Mouse (Mus musculus): ENCODE measurements around the gene Pik3cd. TPM values are rescaled to one million over a fixed set of nuclear protein-coding genes. Genes with fewer than 3 reads are reported as not detected.
A peak's percentile ranks its signal among the peaks of the same experiment; 100 is the strongest.
"Not testable (repeated sequence)": the region's sequence is repeated elsewhere in the genome, so short reads cannot be mapped to it uniquely, and the experiment has no call there.

Gene Pik3cd
- total RNA-seq, 2 experiments from 2014 or later: 4.8 to 5.5 TPM

DNA sequence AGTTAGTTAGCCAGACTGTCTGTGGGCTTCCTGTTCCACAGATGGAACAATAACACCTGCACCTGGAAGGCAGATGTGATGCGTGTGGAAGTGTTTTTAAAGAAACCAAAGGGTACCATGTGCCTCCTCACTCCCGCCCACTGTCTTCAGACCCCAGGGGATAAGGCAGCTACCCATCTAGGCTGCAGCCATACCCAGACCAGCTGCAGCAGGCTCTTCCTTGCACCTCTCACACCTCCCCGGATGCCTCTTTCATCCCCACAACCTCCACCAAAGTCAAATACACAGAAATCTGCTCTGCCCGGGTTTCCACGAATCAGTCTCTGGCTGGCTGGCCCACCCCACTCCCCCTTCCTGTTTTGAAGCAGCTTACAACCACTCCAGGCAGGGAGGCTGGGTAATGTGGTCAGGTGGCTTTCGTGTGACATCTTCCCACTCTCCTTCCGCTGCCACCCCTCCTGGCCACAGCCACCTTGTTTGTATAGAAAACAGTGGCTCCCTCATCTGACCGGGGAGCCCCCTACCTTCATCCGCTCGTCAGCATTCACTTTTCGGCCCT, 44.4 kb downstream of the Pik3cd start:
- no peak for DNase-seq
- intact Hi-C loops (cut with DNase I): no loop called here

DNA sequence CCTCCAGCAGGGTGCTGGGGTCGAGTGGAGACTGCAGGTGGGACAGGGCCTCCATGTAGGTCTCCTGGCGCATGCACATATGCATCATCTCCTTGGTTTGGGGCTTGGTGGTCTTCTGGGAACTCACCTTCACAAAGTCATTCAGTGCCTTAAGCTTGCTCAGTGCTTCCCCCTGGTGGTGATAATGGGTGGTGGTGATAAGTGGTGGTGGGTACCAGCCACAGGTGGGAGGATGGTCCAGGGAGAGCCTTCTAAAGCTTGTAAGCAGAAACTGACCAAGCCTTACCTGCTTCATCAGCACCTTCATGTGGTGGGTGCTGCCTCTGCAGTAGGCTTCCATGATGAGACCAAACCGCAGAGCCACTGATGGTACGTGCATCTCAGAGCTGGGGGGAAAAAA, 48.1 kb downstream of the Pik3cd start:
- peak in 1 of 2 experiments; percentile 52 for DNase-seq
- intact Hi-C loops (cut with DNase I): no loop called here

DNA sequence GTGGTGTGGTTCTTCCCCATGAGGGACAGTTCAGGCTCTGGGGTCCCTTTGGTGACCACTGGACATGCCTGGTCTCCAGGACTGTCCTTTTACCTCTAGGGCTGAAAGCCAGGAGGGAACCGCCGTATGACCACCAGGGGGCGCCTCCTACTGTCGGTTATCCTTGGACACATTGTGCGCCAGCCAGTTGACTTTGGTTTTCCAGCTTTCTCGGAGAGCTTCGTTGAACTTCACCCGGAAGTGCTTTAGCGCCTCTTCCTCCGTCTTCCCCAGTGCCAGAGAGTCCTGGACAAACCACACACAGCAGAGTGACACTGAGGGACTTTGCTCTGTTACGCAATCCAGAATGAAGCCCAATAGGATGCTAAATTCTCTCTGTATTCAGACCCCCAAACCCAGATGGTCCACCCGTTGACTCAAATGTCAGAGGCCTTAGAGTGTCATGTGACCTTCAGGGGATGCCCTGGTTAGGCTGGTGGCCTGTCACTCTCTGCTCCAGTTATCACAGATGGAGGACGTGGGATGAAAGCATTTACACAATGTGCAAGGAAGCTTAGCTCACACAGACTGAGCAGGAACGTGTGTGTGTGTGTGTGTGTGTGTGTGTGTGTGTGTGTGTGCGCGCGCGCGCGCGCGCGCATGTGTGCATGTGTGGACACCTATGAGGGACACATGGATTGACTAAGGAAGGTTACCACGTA, 51.7 kb downstream of the Pik3cd start:
- DNase-seq: peak; percentile 80 to 90
- intact Hi-C loops (cut with DNase I): loop anchor here (1.0 kb wide), 1 partner anchor 60 kb away; no protein-coding TSS in a partner anchor

GRCm38 (mm10) chr4:149648031-149648805, 54.2 kb downstream of the Pik3cd start:
- intact Hi-C loops (cut with DNase I): no loop called here
- DNase-seq: no peak

- intact Hi-C loops (cut with DNase I): no loop called here
Observed at GRCm38 (mm10) chr4:149645761-149646160, 56.6 kb downstream of the Pik3cd start.

DNA sequence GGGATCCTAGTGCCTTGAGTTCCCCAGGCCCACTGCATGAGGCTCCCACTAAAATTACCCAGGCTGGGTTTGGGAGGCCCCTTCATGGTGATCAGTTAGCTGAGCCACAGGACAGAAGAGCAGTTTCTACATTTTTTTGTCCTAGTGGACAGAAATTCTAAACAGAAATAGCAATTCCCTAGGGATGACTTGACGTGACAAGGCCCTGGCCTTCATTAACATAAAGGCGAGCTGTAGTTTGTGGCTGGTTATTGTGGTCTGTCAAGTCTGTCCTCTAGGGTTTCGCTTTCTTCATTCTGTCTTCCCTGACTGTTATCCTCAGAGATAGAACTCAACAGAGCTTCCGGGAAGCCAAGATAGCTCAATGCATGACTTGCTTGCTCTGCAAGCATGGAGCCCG, 60.4 kb downstream of the Pik3cd start:
- intact Hi-C loops (cut with DNase I): no loop called here
- DNase-seq: no peak

More at GRCm38 (mm10) chr4:149645761-149646160, 56.6 kb downstream of the Pik3cd start:
- DNase-seq: no peak

- intact Hi-C loops (cut with DNase I): no loop called here
- DNase-seq: no peak
Observed at GRCm38 (mm10) chr4:149641400-149641799, 61.0 kb downstream of the Pik3cd start.

DNA sequence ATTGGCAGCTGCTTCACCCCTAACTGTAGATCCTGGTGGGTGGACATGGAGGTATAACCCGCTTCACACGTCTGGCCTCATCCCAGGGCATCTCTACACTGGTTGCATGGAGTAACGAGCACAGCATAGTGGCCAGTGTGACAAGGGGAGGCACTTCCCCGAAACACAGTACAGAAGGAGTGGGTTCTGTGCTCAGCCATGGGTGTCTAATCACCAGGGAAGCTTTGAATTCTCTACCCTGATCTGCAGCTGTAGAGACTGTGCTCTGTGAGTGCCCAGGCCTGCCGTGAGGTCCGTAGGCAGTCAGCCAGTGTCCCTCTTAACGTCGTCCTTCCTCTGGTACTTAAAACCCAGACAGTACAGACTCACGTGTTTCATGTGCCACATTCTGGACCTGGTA, 61.5 kb downstream of the Pik3cd start:
- DNase-seq: no peak
- intact Hi-C loops (cut with DNase I): no loop called here

DNA sequence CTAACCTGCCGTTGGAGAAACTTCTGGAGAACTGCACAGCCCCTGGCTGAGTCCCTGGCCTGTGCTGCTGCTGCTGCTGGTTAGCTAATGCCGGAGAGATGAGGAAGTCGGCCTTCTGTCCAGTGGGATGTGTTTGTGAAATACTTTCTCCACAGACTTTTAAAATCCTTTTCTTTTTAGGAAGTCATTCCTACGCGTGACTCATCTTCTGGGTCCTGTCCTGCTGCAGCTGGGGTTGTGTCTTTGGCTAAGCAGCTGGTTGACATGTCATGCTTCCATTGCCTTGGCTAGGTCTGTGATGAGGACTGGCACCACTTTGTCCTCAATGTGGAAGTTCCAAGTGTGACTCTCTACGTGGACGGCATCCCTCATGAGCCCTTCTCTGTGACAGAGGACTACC, 64.4 kb downstream of the Pik3cd start:
- intact Hi-C loops (cut with DNase I): no loop called here
- peak in 1 of 2 experiments; percentile 40 for DNase-seq

GRCm38 (mm10) chr4:149635915-149636415, 66.4 kb downstream of the Pik3cd start:
- intact Hi-C loops (cut with DNase I): no loop called here
- DNase-seq: no peak

DNA sequence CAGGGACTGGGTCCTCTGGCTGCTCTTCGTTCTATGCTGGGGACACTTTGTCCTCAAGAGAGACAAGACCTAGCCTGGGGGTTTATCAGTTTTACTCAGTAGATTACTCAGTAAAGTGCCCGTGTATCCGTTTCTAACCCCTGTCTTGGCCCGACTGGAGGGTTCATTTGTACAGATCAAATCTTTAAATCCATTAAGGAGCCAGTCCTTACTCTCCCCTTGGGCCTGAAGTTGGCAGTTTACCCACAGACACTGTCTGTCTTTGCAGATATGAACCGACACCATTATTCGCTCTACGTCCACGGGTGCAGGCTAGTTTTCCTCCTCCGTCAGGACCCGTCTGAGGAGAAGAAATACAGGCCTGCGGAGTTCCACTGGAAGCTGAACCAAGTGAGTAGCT, 67.4 kb downstream of the Pik3cd start:
- intact Hi-C loops (cut with DNase I): no loop called here

GRCm38 (mm10) chr4:149634157-149634556, 68.2 kb downstream of the Pik3cd start:
- DNase-seq: no peak

More for the DNA sequence above, 67.4 kb downstream of the Pik3cd start:
- DNase-seq: no peak

DNA sequence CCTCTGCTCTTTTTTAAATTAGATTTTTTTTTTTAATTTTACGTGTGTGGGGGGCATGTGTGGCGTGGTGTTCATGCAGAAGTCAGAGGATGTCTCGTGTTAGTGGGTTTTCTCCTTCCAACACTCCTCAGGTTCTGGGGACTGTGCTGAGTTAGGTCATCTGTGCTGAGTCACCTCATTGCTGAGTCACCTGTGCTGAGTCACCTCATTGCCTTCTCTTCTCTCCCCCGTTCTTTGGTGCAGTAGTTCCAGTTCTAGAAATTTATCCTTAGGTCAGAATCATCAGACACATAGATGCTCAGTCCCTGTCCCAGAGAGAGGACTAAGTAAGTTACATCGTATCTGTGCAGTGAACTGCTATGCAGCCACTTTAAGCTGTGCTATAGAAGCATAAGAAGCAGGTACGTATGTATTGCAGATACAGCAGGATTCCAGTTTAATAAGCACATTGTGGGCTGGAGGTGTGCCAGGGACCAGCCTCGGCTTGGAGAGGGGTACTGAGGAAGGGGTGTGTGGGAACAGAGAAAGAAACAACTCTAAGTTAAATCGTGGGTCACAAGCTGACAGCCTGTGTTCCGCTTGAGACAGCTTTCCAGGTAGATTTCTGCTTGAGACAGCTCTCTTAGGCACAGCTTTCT, 69.6 kb downstream of the Pik3cd start:
- intact Hi-C loops (cut with DNase I): no loop called here
- no peak for DNase-seq

More at GRCm38 (mm10) chr4:149634157-149634556, 68.2 kb downstream of the Pik3cd start:
- intact Hi-C loops (cut with DNase I): no loop called here

DNA sequence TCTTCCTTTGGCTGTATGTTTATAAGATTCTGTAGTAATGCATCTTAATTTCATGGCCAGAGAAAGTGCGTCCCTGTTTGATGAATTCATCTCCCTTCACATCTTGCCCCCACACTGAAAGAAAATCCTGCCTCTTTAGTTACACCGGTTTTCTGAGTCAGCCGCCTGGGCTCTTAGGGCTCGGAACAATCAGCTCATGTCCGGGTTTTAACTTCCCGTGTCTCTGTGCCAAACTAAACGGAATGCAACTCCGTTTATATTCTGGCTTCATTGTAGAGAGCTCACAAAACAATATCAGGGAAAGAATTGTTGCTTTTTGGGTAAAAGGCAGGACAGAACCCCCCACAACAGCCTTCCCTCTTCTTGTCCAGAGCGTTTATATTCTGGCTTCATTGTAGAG, 73.6 kb downstream of the Pik3cd start:
- no peak for DNase-seq

DNA sequence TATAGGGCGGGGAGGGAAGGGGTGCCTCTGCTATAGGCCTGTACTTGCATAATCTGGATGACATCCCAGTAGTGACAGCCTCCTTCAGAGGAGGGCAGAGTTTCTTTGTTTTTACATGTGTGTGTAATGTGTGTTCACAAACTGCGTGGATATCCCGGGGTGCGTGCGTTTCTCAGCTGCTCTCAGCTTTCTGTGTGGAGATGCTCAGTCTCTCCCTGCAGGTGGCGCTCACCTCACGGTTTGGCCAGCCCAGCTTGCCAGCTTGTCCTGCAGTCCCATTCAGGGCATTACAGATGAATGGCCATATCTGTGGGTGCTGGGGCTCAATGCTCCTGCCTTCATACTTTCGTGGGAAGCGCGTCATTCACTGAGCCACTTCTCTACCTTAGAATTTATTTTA, 74.0 kb downstream of the Pik3cd start:
- peak; percentile 57 to 71 for DNase-seq
- intact Hi-C loops (cut with DNase I): no loop called here

More for the DNA sequence above, 73.6 kb downstream of the Pik3cd start:
- intact Hi-C loops (cut with DNase I): no loop called here

DNA sequence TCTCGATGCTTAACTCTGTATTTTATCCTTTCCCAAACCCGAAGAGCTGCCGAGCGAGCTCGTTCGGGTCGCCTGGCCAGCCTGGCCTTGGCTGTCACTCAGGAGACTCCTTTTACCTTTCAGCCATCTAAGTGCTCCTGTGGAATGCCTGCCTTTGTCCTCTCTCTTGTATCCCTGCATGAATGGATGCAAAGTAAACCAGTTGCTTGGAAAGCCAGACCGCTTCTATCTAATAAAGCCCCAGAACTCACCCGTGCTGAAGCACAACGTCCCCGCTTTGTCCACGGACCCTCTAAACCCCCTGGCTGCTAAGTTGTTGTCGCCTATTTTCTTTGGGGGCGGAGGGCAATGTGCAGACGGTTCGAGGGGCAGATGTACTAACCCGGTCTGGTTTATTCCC, 75.6 kb downstream of the Pik3cd start:
- intact Hi-C loops (cut with DNase I): no loop called here
- DNase-seq: no peak

- intact Hi-C loops (cut with DNase I): no loop called here
Observed at GRCm38 (mm10) chr4:149623711-149624110, 78.7 kb downstream of the Pik3cd start.

GRCm38 (mm10) chr4:149621286-149621685, 81.1 kb downstream of the Pik3cd start:
- DNase-seq: no peak
- intact Hi-C loops (cut with DNase I): no loop called here

More at GRCm38 (mm10) chr4:149623711-149624110, 78.7 kb downstream of the Pik3cd start:
- no peak for DNase-seq

DNA sequence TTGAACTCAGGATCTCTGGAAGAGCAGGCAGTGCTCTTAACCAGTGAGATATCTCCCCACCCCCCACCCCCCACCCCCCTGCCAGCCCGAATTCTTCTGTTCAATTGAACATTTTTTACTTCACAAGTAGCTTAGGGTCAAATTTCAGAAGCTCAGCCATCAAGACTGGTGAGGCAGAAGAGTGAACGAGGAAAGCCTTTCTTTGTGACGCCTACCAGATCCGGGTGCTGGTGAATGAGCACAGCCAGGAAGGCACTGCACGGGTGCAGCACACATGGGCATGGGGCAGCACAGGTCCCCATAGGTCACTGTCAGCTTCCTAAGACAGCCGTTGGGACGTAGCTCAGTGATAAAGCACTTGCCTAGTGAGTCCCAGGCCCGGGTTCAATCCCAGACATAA, 82.4 kb downstream of the Pik3cd start:
- intact Hi-C loops (cut with DNase I): no loop called here
- no peak for DNase-seq

DNA sequence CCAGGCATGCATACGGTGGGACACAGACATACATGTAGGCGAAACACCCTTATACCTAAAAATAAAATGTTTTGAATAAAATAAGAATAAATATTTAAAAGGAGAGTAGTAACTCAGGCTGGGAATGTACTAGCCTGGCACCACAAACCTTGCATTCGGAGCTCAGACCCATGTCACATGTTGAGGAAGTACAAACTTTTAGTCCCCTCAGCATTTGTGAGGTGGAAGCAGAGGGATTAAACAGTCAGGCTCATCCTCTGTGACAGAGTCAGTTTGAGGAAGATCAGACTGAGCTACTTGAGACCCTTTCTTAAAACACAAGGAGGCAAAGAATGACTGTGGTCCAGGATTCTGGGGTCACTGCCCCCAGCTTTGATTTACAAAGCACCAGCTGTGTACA, 85.4 kb downstream of the Pik3cd start:
- DNase-seq; intact Hi-C loops (cut with DNase I): not testable (repeated sequence)

DNA sequence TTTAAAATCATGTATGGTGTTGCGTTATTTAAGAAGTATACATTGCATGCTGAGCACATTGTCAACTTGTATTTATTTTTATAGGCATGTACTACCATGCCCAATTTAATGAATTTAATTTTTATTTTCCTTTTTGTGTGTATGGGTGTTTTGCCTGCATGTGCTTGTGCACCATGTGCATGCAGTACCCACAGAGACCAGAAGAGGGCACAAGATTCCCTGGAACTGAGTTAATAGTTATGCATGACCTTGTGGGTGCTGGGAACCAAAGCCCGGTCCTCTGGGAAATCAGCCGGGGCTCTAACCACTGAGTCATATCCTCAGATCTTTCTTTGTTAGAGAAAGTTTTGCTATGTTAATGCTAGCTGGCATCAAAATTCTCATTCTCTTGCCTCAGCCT, 87.5 kb downstream of the Pik3cd start:
- DNase-seq: no peak
- intact Hi-C loops (cut with DNase I): no loop called here
